Mouse (Mus musculus): ENCODE data around the gene Crip1.

Gene Crip1

GRCm38 (mm10) chr12:113130732-113131131 lies 15.4 kb upstream of the Crip1 start:
- DNase-seq (ENCODE audit: extremely low read depth, low read depth, low spot score), result peak; percentile 80

GRCm38 (mm10) chr12:113131601-113132000 lies 14.5 kb upstream of the Crip1 start:
- no peak for DNase-seq (ENCODE audit: extremely low read depth, low read depth, low spot score)

- no peak for DNase-seq (ENCODE audit: extremely low read depth, low read depth, low spot score)
Measured at GRCm38 (mm10) chr12:113132567-113132966, 13.5 kb upstream of the Crip1 start.

- DNase-seq (ENCODE audit: extremely low read depth, low read depth, low spot score), result no peak
Measured at GRCm38 (mm10) chr12:113133260-113133659, 12.9 kb upstream of the Crip1 start.

- no peak for DNase-seq (ENCODE audit: extremely low read depth, low read depth, low spot score)
Measured at GRCm38 (mm10) chr12:113133861-113134403, 12.2 kb upstream of the Crip1 start.

GRCm38 (mm10) chr12:113134502-113134901 lies 11.6 kb upstream of the Crip1 start:
- no peak for DNase-seq (ENCODE audit: extremely low read depth, low read depth, low spot score)

- DNase-seq (ENCODE audit: extremely low read depth, low read depth, low spot score), result no peak
Measured at GRCm38 (mm10) chr12:113135401-113135800, 10.7 kb upstream of the Crip1 start.

- DNase-seq (ENCODE audit: extremely low read depth, low read depth, low spot score), result no peak
Measured at GRCm38 (mm10) chr12:113136492-113137020, 9.6 kb upstream of the Crip1 start.

- no peak for DNase-seq (ENCODE audit: extremely low read depth, low read depth, low spot score)
Measured at GRCm38 (mm10) chr12:113137260-113138213, 8.6 kb upstream of the Crip1 start.

- DNase-seq (ENCODE audit: extremely low read depth, low read depth, low spot score), result no peak
Measured at GRCm38 (mm10) chr12:113138291-113138690, 7.8 kb upstream of the Crip1 start.

- DNase-seq (ENCODE audit: extremely low read depth, low read depth, low spot score), result no peak
Measured at GRCm38 (mm10) chr12:113138901-113139864, 6.9 kb upstream of the Crip1 start.

GRCm38 (mm10) chr12:113139908-113140615 lies 6.1 kb upstream of the Crip1 start, which contains the start of gene Crip2:
Crip2 (plus strand) TSS chr12:113140236.
- DNase-seq (ENCODE audit: extremely low read depth, low read depth, low spot score), result no peak

GRCm38 (mm10) chr12:113140616-113141411 lies 5.3 kb upstream of the Crip1 start:
- DNase-seq (ENCODE audit: extremely low read depth, low read depth, low spot score), result peak; percentile 59

GRCm38 (mm10) chr12:113141531-113141973 lies 4.6 kb upstream of the Crip1 start:
- DNase-seq (ENCODE audit: extremely low read depth, low read depth, low spot score), result no peak

- no peak for DNase-seq (ENCODE audit: extremely low read depth, low read depth, low spot score)
Measured at GRCm38 (mm10) chr12:113142021-113142975, 3.8 kb upstream of the Crip1 start.

GRCm38 (mm10) chr12:113143164-113143563 lies 3.0 kb upstream of the Crip1 start:
- no peak for DNase-seq (ENCODE audit: extremely low read depth, low read depth, low spot score)

GRCm38 (mm10) chr12:113144001-113144756 lies 1.9 kb upstream of the Crip1 start:
- no peak for DNase-seq (ENCODE audit: extremely low read depth, low read depth, low spot score)

All from fat pad, adult 2 months (tissue).